Mouse (Mus musculus) Patski (cell line): ENCODE measurements around the gene Gm10964. TPM values are rescaled to one million over a fixed set of nuclear protein-coding genes. Genes with fewer than 3 reads are reported as not detected.
A peak's percentile ranks its signal among the peaks of the same experiment; 100 is the strongest.

ENCODE experiments used
- ATAC-seq: fragments of 100-300 bp; one replicate; pipeline ENCODE4 v1.8.0; 2021
- CTCF ChIA-PET: fragments of 350-600 bp; sonication (Branson Sonifier 250); formaldehyde crosslinking; loops from one replicate; lab custom pipeline; 2022; ENCODE audit warnings: inconsistent platforms; lab: Charles Lee
- POLR2A ChIA-PET: fragments of 350-600 bp; sonication (Branson Sonifier 250); formaldehyde crosslinking; loops from one replicate; lab custom pipeline; 2022; ENCODE audit warnings: antibody characterized with exemption, inconsistent platforms; lab: Charles Lee
- DNase-seq: peaks from one replicate; pipeline ENCODE4 v3.0.0-alpha.2; 2011; ENCODE audit warnings: low read depth, low spot score
- H3K27me3 ChIP-seq: fragments of 371-371 bp; one replicate; pipeline ENCODE4 v1.5.1; 2021
- CTCF ChIP-seq: fragments of 100-300 bp; IDR thresholded peaks from one replicate; pipeline ENCODE4 v1.5.1; 2021
- in situ Hi-C: fragments of 300-500 bp; cut with MboI; formaldehyde crosslinking; loops from 3 replicates; pipeline ENCODE4 v1.11.1; 2018; ENCODE audit warnings: low pct_unique_long_range_greater_than_20kb, mixed read lengths
- polyA plus RNA-seq: library from polyadenylated mRNA; unstranded; gene quantifications from one replicate; pipeline ENCODE4 v1.2.3, GENCODE M21; 2021

Gm10964 gene
- polyA plus RNA-seq, 1 experiment from 2014 or later = not detected

DNA sequence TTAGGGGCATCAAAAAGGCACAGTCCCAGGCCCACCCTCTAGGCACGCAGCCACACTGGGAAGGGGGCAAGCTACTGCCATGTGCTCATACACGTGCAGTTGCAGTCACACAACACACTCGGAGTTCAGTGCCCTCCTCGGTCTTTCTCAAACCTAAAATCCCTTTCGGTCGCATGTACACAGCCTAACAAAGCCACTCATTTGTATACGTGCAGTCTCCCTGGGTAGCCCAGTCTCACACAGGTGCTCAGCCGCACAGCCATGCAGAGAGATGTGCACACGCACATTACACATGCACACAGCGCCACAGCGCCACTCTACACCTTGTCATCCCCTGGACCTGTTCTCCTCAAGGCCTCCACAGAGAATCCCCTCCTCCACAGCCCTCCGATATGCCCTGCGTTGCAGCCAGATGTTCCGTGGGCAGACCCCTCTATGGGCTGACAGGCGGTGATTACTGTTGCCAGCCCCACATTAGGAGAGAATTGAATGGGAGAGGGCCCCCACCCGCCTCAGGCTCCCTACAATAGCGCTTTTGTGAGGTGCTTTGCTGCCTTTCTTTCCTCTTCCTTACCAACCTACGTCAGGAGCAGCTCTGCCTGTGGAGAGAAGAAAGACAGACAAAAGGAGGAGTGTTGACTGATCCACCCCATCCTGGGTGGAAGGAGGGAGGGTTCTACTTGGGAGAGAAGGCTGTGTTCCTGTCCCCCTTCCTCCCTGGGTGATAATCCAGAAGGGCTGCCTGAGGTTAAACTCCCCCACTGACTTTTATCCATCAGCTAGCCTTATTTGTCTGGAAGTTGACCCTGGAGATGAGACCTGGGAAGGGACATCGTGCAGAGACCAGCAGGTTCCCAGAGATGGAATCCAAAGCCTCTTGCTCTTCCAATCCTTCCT lies 5.1 kb upstream of the Gm10964 start:
- ATAC-seq = no peak
- in situ Hi-C loops = no loop called here
- H3K27me3 ChIP-seq = no peaks in the 10 kb centered on the region
- no peak for DNase-seq
- no peak for TF ChIP-seq CTCF
- ChIA-PET POLR2A (no interaction called here), CTCF (no interaction called here)

DNA sequence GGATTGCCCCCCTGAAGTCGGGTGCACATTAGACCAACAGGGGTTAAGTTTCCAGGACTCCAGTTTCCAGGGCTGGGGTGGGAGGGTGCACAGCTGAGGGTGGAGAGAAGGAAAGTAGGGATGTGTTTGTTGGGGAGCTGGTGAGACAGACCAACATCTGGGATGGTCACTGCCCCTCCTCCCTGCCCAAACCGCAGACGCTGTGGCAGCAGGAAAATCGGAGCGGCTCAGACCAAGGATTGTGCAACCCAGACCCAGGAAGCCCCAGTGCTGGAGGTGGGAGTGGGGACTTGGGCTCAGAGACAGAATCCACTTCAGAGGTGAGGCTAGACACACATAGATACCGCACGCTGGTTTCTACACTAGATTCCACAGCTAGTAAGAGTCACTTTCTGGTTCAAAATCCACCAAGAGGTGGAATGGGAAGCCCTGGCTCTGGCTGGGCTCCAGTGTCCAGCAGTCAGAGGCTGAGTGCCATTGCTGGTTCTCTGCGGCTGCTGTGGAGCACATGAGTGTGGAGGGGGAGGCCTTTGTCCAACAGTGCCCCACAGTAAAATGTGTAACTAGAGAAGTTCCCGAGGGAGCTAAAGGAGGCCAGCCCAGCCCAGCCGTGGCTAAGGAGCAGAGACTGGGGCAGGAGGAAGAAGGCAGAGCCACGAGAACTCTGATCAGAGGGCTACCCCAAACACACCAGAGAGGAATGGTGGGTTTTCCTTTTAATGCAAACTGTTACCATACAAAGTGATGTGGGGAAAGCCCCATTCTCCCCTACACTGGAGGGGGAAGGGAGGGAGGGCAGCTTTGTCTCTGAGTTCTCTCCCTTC lies 4.3 kb upstream of the Gm10964 start:
- in situ Hi-C loops = loop anchor here (5.0 kb wide), 4 partner anchors 53 to 343 kb away; no protein-coding TSS in a partner anchor
- ChIA-PET POLR2A (interaction anchor here (0.5 kb wide), 1 partner anchor 119 kb away, joined by 3 read pairs; no protein-coding TSS in a partner anchor), CTCF (interaction anchor here (1.7 to 5.7 kb wide), 2 partner anchors 297 to 302 kb away, joined by 4 to 48 read pairs; no protein-coding TSS in a partner anchor)
- no peak for TF ChIP-seq CTCF
- DNase-seq (no peak), ATAC-seq (no peak)
- H3K27me3 ChIP-seq = no peaks in the 10 kb centered on the region

DNA sequence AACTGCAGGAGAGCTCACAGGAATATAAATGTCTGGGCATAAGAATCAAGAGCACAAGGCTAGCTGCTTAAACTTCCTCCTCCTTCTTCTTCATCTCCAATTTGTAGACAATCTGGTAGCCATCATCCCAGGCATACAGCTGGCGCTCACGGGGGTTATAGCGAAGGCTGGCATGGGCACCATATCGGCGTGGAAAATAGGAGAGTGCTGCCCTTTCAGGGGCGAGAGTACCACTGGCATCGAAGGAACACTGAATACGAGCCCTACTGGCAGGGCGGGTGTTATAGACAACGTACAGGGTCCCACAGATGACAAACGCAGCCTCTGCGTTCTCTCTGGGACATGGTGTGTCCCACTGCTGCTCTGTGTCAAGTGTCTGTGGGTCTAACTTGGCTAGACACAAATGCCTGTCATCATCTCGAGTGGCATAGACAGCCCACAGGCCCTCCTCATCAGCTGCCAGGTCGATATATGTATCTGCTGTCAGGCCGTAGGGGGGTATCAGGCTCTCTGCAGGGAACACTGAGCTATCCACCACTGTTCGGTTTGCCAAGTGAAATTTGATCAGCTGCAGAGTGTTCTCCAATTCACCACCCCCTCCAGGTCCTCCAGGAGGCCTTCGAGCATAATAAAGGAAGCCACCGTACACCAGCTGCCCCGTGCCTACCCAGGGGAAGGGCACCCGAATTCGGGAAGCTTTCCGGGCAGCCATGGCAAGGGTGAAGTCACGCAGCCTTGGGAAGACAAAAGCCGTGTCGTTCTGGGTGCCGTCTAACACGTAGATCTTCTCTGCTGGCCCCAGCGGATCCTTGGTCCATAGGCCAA lies 3.2 kb upstream of the Gm10964 start:
- ATAC-seq = no peak
- in situ Hi-C loops = loop anchor here (5.0 kb wide), 4 partner anchors 54 to 344 kb away; no protein-coding TSS in a partner anchor
- no peak for TF ChIP-seq CTCF
- CTCF ChIA-PET = interaction anchor here (0.8 to 5.7 kb wide), 11 partner anchors 9 to 352 kb away, joined by 3 to 48 read pairs (median 8); no protein-coding TSS in a partner anchor
- H3K27me3 ChIP-seq = no peaks in the 10 kb centered on the region
- POLR2A ChIA-PET = interaction anchor here (0.9 to 1.4 kb wide), 2 partner anchors 52 to 315 kb away, joined by 3 read pairs; no protein-coding TSS in a partner anchor
- no peak for DNase-seq

DNA sequence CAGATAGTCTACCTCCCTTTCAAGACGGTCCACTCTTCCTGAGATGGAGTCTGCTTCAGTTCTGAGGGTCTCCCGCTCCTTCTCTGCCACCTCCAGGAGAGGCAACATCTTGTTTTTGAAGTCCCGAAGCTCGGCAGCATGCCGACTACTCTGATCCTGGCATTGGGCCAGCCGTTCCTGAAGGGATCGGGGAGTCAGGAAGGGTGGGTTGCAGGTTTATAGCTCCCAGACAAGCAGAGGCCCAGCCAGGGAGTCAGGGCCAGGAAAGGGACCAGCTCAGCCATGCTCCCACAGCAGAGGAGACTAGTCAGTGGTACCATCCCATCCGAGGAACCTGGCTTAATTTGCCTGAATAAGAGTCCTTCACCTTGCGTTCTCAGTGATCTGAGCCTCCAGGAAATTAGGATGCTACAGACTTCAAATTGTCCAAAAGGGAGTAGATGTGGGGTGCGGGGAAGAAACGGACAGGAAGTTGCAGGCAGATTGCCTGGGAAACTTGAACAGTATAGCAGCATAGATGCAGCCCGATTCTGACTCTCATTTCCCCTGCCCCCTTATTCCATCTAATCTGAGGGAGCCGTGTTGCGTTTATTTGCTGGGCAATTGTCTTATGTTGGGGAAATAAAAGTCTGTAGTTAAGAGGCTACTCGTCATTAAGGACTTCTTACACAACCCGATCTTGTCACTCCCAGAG lies 2.0 kb upstream of the Gm10964 start:
- H3K27me3 ChIP-seq = no peaks in the 10 kb centered on the region
- DNase-seq = no peak
- ChIA-PET CTCF (interaction anchor here (0.6 to 5.7 kb wide), 25 partner anchors 11 to 766 kb away, joined by 3 to 48 read pairs (median 5); no protein-coding TSS in a partner anchor), POLR2A (interaction anchor here (0.9 to 1.4 kb wide), 4 partner anchors 17 to 317 kb away, joined by 3 read pairs; no protein-coding TSS in a partner anchor)
- TF ChIP-seq CTCF = no peak
- in situ Hi-C loops = loop anchor here (5.0 kb wide), 4 partner anchors 55 to 345 kb away; no protein-coding TSS in a partner anchor
- no peak for ATAC-seq

DNA sequence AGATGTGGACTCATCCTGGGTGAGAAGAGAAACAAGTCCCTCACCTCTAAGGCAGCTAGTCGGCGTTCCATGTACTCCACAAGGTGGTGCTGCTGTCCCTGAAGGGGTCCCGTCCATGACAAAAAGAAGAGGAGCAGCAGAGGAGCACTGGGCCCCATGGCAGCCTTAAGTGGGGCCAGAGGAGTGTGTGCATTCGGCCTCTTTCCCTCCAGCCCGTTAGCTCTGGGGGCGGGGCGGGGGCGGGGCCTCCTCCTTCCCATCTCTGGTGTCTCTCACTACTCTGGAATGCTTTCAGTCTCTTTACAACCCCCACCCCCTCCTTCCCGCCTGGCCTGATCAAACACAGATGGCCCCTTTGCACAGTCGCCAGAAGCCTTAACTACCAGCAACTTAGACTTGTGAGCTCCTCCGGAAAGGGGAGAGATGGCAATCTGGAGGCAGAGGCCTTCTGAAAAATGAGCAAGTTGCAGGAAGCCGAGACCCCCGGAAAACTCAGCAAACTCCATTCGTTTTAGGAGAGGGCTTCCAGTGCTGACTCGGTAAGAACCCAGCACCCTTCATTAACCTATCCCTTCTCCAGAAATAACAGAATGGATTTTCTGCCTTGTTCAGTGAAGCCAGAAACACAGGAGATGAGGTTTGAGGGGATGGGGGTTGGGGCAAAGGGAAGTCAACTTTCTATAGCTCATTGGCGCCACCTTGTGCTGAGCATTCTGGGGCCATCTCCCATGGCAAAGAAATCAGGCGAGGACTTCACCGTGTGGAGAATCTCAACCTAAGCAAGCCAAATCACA lies 1.2 kb upstream of the Gm10964 start, which contains the start of gene Olfml3:
Gene Olfml3 (minus strand): TSS at position 224 of the 794 bp plus-strand sequence.
- in situ Hi-C loops = loop anchor here (5.0 kb wide), 4 partner anchors 56 to 346 kb away; no protein-coding TSS in a partner anchor

DNA sequence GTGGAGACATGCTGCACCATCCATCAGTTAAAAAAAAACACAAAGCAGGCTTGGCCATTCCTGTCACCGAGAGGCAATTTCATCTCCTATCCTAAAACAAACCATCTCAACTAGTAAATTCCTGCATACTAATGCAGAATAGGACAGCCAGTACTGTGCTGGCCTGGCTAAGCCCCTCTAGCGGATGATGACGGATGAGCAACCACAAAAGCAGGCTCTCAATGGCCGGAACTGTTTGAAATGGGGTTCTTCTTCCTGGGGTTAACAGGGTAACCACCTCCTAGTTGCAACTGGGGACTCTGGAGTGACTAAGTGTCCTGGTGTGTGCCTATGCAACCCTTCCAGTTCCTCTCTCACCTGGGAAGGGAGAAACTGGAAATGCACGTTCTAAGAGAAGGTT lies 1.2 kb downstream of the Gm10964 start:
- no peak for TF ChIP-seq CTCF
- ATAC-seq (no peak), DNase-seq (no peak)
- H3K27me3 ChIP-seq = no peaks in the 10 kb centered on the region
- POLR2A ChIA-PET = interaction anchor here (0.7 kb wide), 1 partner anchor 282 kb away, joined by 3 read pairs; no protein-coding TSS in a partner anchor
- CTCF ChIA-PET = interaction anchor here (1.0 to 5.7 kb wide), 7 partner anchors 11 to 344 kb away, joined by 3 to 48 read pairs (median 4); no protein-coding TSS in a partner anchor
- in situ Hi-C loops = no loop called here

More for the DNA sequence above, 1.2 kb upstream of the Gm10964 start, which contains the start of gene Olfml3:
- POLR2A ChIA-PET = interaction anchor here (0.6 to 1.1 kb wide), 4 partner anchors 17 to 576 kb away, joined by 3 to 8 read pairs (median 3); no protein-coding TSS in a partner anchor
- DNase-seq (peak; percentile 61), ATAC-seq (peak; percentile 63)
- CTCF ChIA-PET = interaction anchor here (0.6 to 5.7 kb wide), 36 partner anchors 9 to 765 kb away, joined by 3 to 48 read pairs (median 4); no protein-coding TSS in a partner anchor
- no peaks in the 10 kb centered on the region for H3K27me3 ChIP-seq
- TF ChIP-seq CTCF = no peak

DNA sequence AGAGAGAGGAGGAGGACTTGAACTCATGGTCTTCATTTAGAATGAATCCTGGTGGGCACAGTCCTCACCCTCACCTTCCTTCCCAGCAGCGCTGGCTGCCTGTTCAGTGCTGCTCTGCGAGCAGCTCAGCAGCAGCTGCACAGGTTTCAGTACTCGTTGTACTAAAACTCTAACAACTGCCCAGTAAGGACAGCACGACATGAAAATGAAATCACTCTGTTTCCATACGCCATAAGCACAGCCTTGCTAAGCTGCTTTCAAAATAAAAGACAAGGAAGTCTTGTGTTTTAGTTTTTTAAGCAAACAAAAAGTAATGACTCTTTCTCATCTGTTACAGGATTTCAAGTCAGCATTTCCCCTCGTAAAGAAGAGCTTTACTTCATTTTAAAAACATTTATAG lies 4.0 kb downstream of the Gm10964 start:
- no peak for TF ChIP-seq CTCF
- CTCF ChIA-PET = interaction anchor here (1.9 to 2.7 kb wide), 3 partner anchors 10 to 352 kb away, joined by 4 to 12 read pairs (median 5); no protein-coding TSS in a partner anchor
- in situ Hi-C loops = no loop called here

More for the DNA sequence above, 4.0 kb downstream of the Gm10964 start:
- DNase-seq (no peak), ATAC-seq (no peak)
- H3K27me3 ChIP-seq = no peaks in the 10 kb centered on the region
- POLR2A ChIA-PET = no interaction called here
